Comparison of ENCODE assay signal across 13 mouse cellular contexts in genomic region chr16:95705771-95706170, GRCm38 (mm10). TPM values are rescaled to one million over a fixed set of nuclear protein-coding genes. Genes with fewer than 3 reads are reported as not detected.
DNase-seq lines count a peak whose midpoint lies in the region; ATAC-seq and TF ChIP-seq lines count a peak whose summit lies in the region.
"Had no signal": no experiment of that assay in that cellular context is flagged by ENCODE, and none has a peak within 500 bp of the region (broad histone marks: within the 10 kb centered on the region; RNA-seq: fewer than 3 reads in every experiment).

No protein-coding gene starts in this region.

- no peak overlapping the region for H3K27ac ChIP-seq in forebrain, embryonic 11.5 days (ENCODE audit: low read depth, low read length)
- no peak overlapping the region for H3K27ac ChIP-seq in forebrain, embryonic 13.5 days
- peak overlapping the region; percentile 8; the same call in 1 of the 2 replicates for H3K27ac ChIP-seq in kidney, embryonic 16.5 days (ENCODE audit: low read length)
- no peak overlapping the region for H3K27ac ChIP-seq in kidney, embryonic 14.5 days (ENCODE audit: low read depth, low read length)
- H3K27ac ChIP-seq in embryonic facial prominence, embryonic 13.5 days = no peak overlapping the region
- H3K27ac ChIP-seq in limb, embryonic 14.5 days (replicated peaks; ENCODE audit: low read depth, low read length) = no peak overlapping the region
- H3K27ac ChIP-seq: hindbrain, embryonic 15.5 days had no signal

- WGBS in forebrain, embryonic 11.5 days = 95% methylated on average over 6 of the region's 6 CpGs
- WGBS in forebrain, embryonic 13.5 days = 94% methylated on average over 6 of the region's 6 CpGs
- 87% methylated on average over 6 of the region's 6 CpGs for WGBS in kidney, embryonic 16.5 days
- WGBS in kidney, embryonic 14.5 days = 95% methylated on average over 6 of the region's 6 CpGs
- 95% methylated on average over 6 of the region's 6 CpGs for WGBS in embryonic facial prominence, embryonic 13.5 days
- 78% methylated on average over 6 of the region's 6 CpGs for WGBS in limb, embryonic 14.5 days

- TF ChIP-seq POLR2A in limb, embryonic 14.5 days (IDR thresholded peaks at IDR 0.05; ENCODE audit: borderline replicate concordance, extremely low read depth, insufficient read depth, insufficient read length) = no peak

- H3K36me3 ChIP-seq in forebrain, embryonic 11.5 days (ENCODE audit: control insufficient read depth, insufficient read depth, low read length) = no peaks in the 10 kb centered on the region
- peaks cover 8% of the 10 kb centered on the region; the same call in 1 of the 2 replicates for H3K36me3 ChIP-seq in forebrain, embryonic 13.5 days (ENCODE audit: poor library complexity, severe bottlenecking)
- peaks cover 26% of the 10 kb centered on the region for H3K36me3 ChIP-seq in kidney, embryonic 16.5 days (ENCODE audit: insufficient read depth, low read length)
- H3K36me3 ChIP-seq in kidney, embryonic 14.5 days (ENCODE audit: control insufficient read depth, insufficient read depth, low read length) = peaks cover 38% of the 10 kb centered on the region
- H3K36me3 ChIP-seq in embryonic facial prominence, embryonic 13.5 days = peaks cover 40% of the 10 kb centered on the region
- H3K36me3 ChIP-seq in limb, embryonic 14.5 days (ENCODE audit: control insufficient read depth, insufficient read depth, low read length) = peaks cover 48% of the 10 kb centered on the region

- H3K4me2 ChIP-seq in forebrain, embryonic 11.5 days (ENCODE audit: low read depth, low read length, severe bottlenecking) = no peak overlapping the region
- no peak overlapping the region for H3K4me2 ChIP-seq in forebrain, embryonic 13.5 days
- H3K4me2 ChIP-seq in kidney, embryonic 16.5 days (replicated peaks; ENCODE audit: low read depth, low read length) = peak overlapping the region; percentile 59
- no peak overlapping the region for H3K4me2 ChIP-seq in kidney, embryonic 14.5 days (replicated peaks; ENCODE audit: low read depth, low read length)
- peak overlapping the region; percentile 70 for H3K4me2 ChIP-seq in embryonic facial prominence, embryonic 13.5 days
- peak overlapping the region; percentile 85 for H3K4me2 ChIP-seq in limb, embryonic 14.5 days (replicated peaks; ENCODE audit: low read depth, low read length, severe bottlenecking)

- intact Hi-C loops in left cerebral cortex, postnatal 36 days (cut with DNase I) = no loop called here

- H3K27me3 ChIP-seq in forebrain, embryonic 11.5 days (ENCODE audit: control insufficient read depth, insufficient read depth, low read length) = peaks cover 10% of the 10 kb centered on the region
- peaks cover 30% of the 10 kb centered on the region for H3K27me3 ChIP-seq in forebrain, embryonic 13.5 days
- no peaks in the 10 kb centered on the region for H3K27me3 ChIP-seq in kidney, embryonic 16.5 days (ENCODE audit: insufficient read depth, low read length)
- no peaks in the 10 kb centered on the region for H3K27me3 ChIP-seq in kidney, embryonic 14.5 days (ENCODE audit: control insufficient read depth, insufficient read depth, low read length)
- no peaks in the 10 kb centered on the region for H3K27me3 ChIP-seq in embryonic facial prominence, embryonic 13.5 days
- H3K27me3 ChIP-seq in limb, embryonic 14.5 days (ENCODE audit: control insufficient read depth, insufficient read depth, low read length) = no peaks in the 10 kb centered on the region
- H3K27me3 ChIP-seq: hindbrain, embryonic 15.5 days had no signal

- no peak overlapping the region for H3K4me3 ChIP-seq in forebrain, embryonic 11.5 days (ENCODE audit: low read depth, low read length)
- H3K4me3 ChIP-seq in forebrain, embryonic 13.5 days = no peak overlapping the region
- peak overlapping the region; percentile 49; the same call in 1 of the 2 replicates for H3K4me3 ChIP-seq in kidney, embryonic 16.5 days (ENCODE audit: low read length)
- H3K4me3 ChIP-seq in kidney, embryonic 14.5 days (ENCODE audit: low read length) = no peak overlapping the region
- H3K4me3 ChIP-seq in embryonic facial prominence, embryonic 13.5 days = peak overlapping the region; percentile 92
- peak overlapping the region; percentile 95 for H3K4me3 ChIP-seq in limb, embryonic 14.5 days (replicated peaks; ENCODE audit: low read length)
- H3K4me3 ChIP-seq: erythroblast, embryonic 14.5 days; hindbrain, embryonic 15.5 days had no signal

- H3K9me3 ChIP-seq in forebrain, embryonic 11.5 days (ENCODE audit: control insufficient read depth, low read length) = no peaks in the 10 kb centered on the region
- H3K9me3 ChIP-seq in forebrain, embryonic 13.5 days (replicated peaks) = no peaks in the 10 kb centered on the region
- H3K9me3 ChIP-seq in kidney, embryonic 16.5 days (ENCODE audit: low read length) = no peaks in the 10 kb centered on the region
- H3K9me3 ChIP-seq in kidney, embryonic 14.5 days (ENCODE audit: control insufficient read depth, low read length) = no peaks in the 10 kb centered on the region
- H3K9me3 ChIP-seq in embryonic facial prominence, embryonic 13.5 days = no peaks in the 10 kb centered on the region
- no peaks in the 10 kb centered on the region for H3K9me3 ChIP-seq in limb, embryonic 14.5 days (ENCODE audit: control insufficient read depth, low read length)
- H3K9me3 ChIP-seq: G1E; hindbrain, embryonic 15.5 days had no signal

- no peak overlapping the region for H3K9ac ChIP-seq in forebrain, embryonic 11.5 days (ENCODE audit: low read length)
- no peak overlapping the region for H3K9ac ChIP-seq in forebrain, embryonic 13.5 days
- no peak overlapping the region for H3K9ac ChIP-seq in kidney, embryonic 16.5 days (replicated peaks; ENCODE audit: low read length)
- no peak overlapping the region for H3K9ac ChIP-seq in kidney, embryonic 14.5 days (ENCODE audit: low read depth, low read length)
- 0 out of 2 replicates have a peak overlapping the region, but pooled peaks have one; percentile 1 for H3K9ac ChIP-seq in embryonic facial prominence, embryonic 13.5 days
- peak overlapping the region; percentile 61; the same call in 1 of the 2 replicates for H3K9ac ChIP-seq in limb, embryonic 14.5 days (ENCODE audit: low read depth, low read length, severe bottlenecking)
- H3K9ac ChIP-seq: hindbrain, embryonic 15.5 days had no signal

- peaks cover 6% of the 10 kb centered on the region; the same call in 1 of the 2 replicates for H3K4me1 ChIP-seq in forebrain, embryonic 11.5 days (replicated peaks; ENCODE audit: control insufficient read depth, insufficient read depth, low read length)
- peaks cover 19% of the 10 kb centered on the region for H3K4me1 ChIP-seq in forebrain, embryonic 13.5 days
- H3K4me1 ChIP-seq in kidney, embryonic 16.5 days (ENCODE audit: insufficient read depth, low read length) = peaks cover 45% of the 10 kb centered on the region
- peaks cover 17% of the 10 kb centered on the region for H3K4me1 ChIP-seq in kidney, embryonic 14.5 days (ENCODE audit: control insufficient read depth, insufficient read depth, low read length)
- H3K4me1 ChIP-seq in embryonic facial prominence, embryonic 13.5 days = peaks cover 46% of the 10 kb centered on the region
- H3K4me1 ChIP-seq in limb, embryonic 14.5 days (ENCODE audit: control insufficient read depth, insufficient read depth, low read length) = peaks cover 48% of the 10 kb centered on the region

- no peak for ATAC-seq in forebrain, embryonic 11.5 days (replicated peaks; ENCODE audit: low FRiP score)
- no peak for ATAC-seq in forebrain, embryonic 13.5 days
- no peak for ATAC-seq in kidney, embryonic 16.5 days (ENCODE audit: low FRiP score, low TSS enrichment)
- ATAC-seq in kidney, embryonic 14.5 days (ENCODE audit: low FRiP score, low TSS enrichment) = no peak
- ATAC-seq in embryonic facial prominence, embryonic 13.5 days (ENCODE audit: insufficient number of reproducible peaks, insufficient read depth, low FRiP score, low TSS enrichment, low read depth) = no peak
- ATAC-seq in limb, embryonic 14.5 days (ENCODE audit: low FRiP score, low read depth) = no peak
- ATAC-seq: activated CD4-positive, CD25-positive, alpha-beta regulatory T cell, adult 4 months had no signal

- DNase-seq in forebrain, embryonic 11.5 days (ENCODE audit: low spot score) = peak; percentile 22
- no peak for DNase-seq in limb, embryonic 14.5 days (ENCODE audit: low spot score)
- DNase-seq in right cerebral cortex, postnatal 25 days = no peak
- DNase-seq in left cerebral cortex, postnatal 36 days (ENCODE audit: low spot score in 2 of 2) = no peak
- DNase-seq: cerebellum, postnatal 14 days had no signal

RNA-seq across cellular contexts. Expression of gene Ets2, which starts 3.9 kb away (rescaled TPM):
- 15.6 and 16.1 TPM in 2 replicates for polyA plus RNA-seq in forebrain, embryonic 11.5 days (2014; fragmentation: Nextera tagmentation; extraction: Ambion mirVana)
- 9.3 and 10.7 TPM in 2 replicates for polyA plus RNA-seq in forebrain, embryonic 13.5 days (2015; fragmentation: Nextera tagmentation; extraction: Ambion mirVana)
- 69.3 and 72.7 TPM in 2 replicates for polyA plus RNA-seq in kidney, embryonic 16.5 days (2015; fragmentation: Nextera tagmentation; extraction: Ambion mirVana)
- 30.3 and 46.5 TPM in 2 replicates for polyA plus RNA-seq in kidney, embryonic 14.5 days (2014; fragmentation: Nextera tagmentation; extraction: Ambion mirVana)
- 74.7 and 87.7 TPM in 2 replicates for polyA plus RNA-seq in embryonic facial prominence, embryonic 13.5 days (2015; fragmentation: Nextera tagmentation; extraction: Ambion mirVana)
- polyA plus RNA-seq in limb, embryonic 14.5 days (2012; rRNA removed) = 86.2 and 115 TPM in 2 replicates
- polyA plus RNA-seq in limb, embryonic 14.5 days (2014; fragmentation: Nextera tagmentation; extraction: Ambion mirVana) = 80.4 and 93.3 TPM in 2 replicates
- 10 to 100 TPM; 68.0 to 79.8 TPM for total RNA-seq in left cerebral cortex, postnatal 36 days (2021)

Comparison
In these comparisons a context has a peak if more than half of its experiments do, and no peak if none do; other contexts are left out.
1. H3K4me2 ChIP-seq: peak in kidney, embryonic 16.5 days (single experiment), embryonic facial prominence, embryonic 13.5 days (single experiment) and limb, embryonic 14.5 days (single experiment); none in forebrain, embryonic 11.5 days (single experiment), forebrain, embryonic 13.5 days (single experiment) and kidney, embryonic 14.5 days (single experiment).
2. H3K4me3 ChIP-seq: peak in kidney, embryonic 16.5 days (single experiment), embryonic facial prominence, embryonic 13.5 days (single experiment) and limb, embryonic 14.5 days (single experiment); none in forebrain, embryonic 11.5 days (single experiment), forebrain, embryonic 13.5 days (single experiment) and kidney, embryonic 14.5 days (single experiment).
3. H3K9ac ChIP-seq: peak in embryonic facial prominence, embryonic 13.5 days (single experiment) and limb, embryonic 14.5 days (single experiment); none in forebrain, embryonic 11.5 days (single experiment), forebrain, embryonic 13.5 days (single experiment), kidney, embryonic 16.5 days (single experiment) and kidney, embryonic 14.5 days (single experiment).